ENCODE assay signal across 11 mouse cellular contexts in the genomic region with DNA sequence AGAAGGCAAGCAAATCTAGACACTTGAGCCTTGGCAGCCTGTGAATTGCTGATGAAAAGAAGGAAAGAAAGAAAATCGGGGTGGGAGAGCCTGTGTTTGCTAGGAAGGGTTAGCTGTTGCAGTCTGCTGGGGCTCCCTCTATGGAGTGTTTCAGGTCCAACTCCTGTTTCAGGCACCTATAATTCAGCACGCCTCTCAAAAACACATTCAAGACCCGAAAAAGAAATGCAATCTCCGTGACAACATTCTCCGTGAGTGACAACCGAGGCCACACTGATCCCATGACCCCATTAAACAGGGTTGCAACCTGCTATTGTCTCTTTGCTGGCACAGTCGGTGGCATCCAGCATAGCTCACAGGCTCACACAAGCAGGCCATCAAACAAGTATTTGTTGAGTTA. TPM values are rescaled to one million over a fixed set of nuclear protein-coding genes. Genes with fewer than 3 reads are reported as not detected.
A peak's percentile ranks its signal among the peaks of the same experiment; 100 is the strongest.
DNase-seq lines count a peak whose midpoint lies in the region; ATAC-seq lines count a peak whose summit lies in the region.
"Had no signal": no experiment of that assay in that cellular context is flagged by ENCODE, and none has a peak within 500 bp of the region (broad histone marks: within the 10 kb centered on the region; RNA-seq: fewer than 3 reads in every experiment).

No protein-coding gene starts in this region.

- H3K4me3 ChIP-seq in lung, embryonic 15.5 days, result no peak overlapping the region
- peak overlapping the region; percentile 85 for H3K4me3 ChIP-seq in forebrain, embryonic 13.5 days
- no peak overlapping the region for H3K4me3 ChIP-seq in midbrain, embryonic 11.5 days (ENCODE audit: low read depth, low read length)
- H3K4me3 ChIP-seq: intestine, embryonic 15.5 days had no signal

- H3K36me3 ChIP-seq in lung, embryonic 15.5 days, result no peaks in the 10 kb centered on the region
- H3K36me3 ChIP-seq in forebrain, embryonic 13.5 days (ENCODE audit: poor library complexity, severe bottlenecking), result no peaks in the 10 kb centered on the region
- no peaks in the 10 kb centered on the region for H3K36me3 ChIP-seq in midbrain, embryonic 11.5 days (ENCODE audit: control insufficient read depth, insufficient read depth, low read length)
- H3K36me3 ChIP-seq: intestine, embryonic 15.5 days had no signal

- no peak for ATAC-seq in lung, embryonic 15.5 days (ENCODE audit: borderline replicate concordance, extremely low read depth, low FRiP score, low TSS enrichment)
- no peak for ATAC-seq in forebrain, embryonic 13.5 days
- ATAC-seq in midbrain, embryonic 11.5 days (ENCODE audit: low FRiP score), result no peak
- no peak for ATAC-seq in inflammation-experienced regulatory T-cells, adult 6 months
- no peak for ATAC-seq in granulocyte monocyte progenitor cell, adult 5-6 weeks (replicated peaks; ENCODE audit: poor library complexity, severe bottlenecking)
- ATAC-seq: intestine, embryonic 15.5 days had no signal

- H3K27ac ChIP-seq in lung, embryonic 15.5 days, result no peak overlapping the region
- H3K27ac ChIP-seq in forebrain, embryonic 13.5 days, result peak overlapping the region; percentile 57
- no peak overlapping the region for H3K27ac ChIP-seq in midbrain, embryonic 11.5 days (ENCODE audit: low read depth, low read length)
- H3K27ac ChIP-seq: intestine, embryonic 15.5 days had no signal

- H3K9ac ChIP-seq in lung, embryonic 15.5 days, result no peak overlapping the region
- H3K9ac ChIP-seq in forebrain, embryonic 13.5 days, result no peak overlapping the region
- H3K9ac ChIP-seq in midbrain, embryonic 11.5 days (ENCODE audit: low read length), result 0 out of 2 replicates have a peak overlapping the region, but pooled peaks have one; percentile 9
- H3K9ac ChIP-seq: intestine, embryonic 15.5 days had no signal

- DNase-seq in lung, postnatal 36 days, result no peak
- DNase-seq in midbrain, embryonic 11.5 days (ENCODE audit: low spot score, missing footprints), result peak; percentile 91
- DNase-seq in urinary bladder, postnatal 4 days (ENCODE audit: low spot score in 2 of 2), result no peak
- DNase-seq: cerebellum, adult 11 months; layer of hippocampus, postnatal 36 days; thymus, adult 2 months had no signal

- no peaks in the 10 kb centered on the region for H3K9me3 ChIP-seq in lung, embryonic 15.5 days
- H3K9me3 ChIP-seq in forebrain, embryonic 13.5 days (replicated peaks), result no peaks in the 10 kb centered on the region
- H3K9me3 ChIP-seq in midbrain, embryonic 11.5 days (ENCODE audit: control insufficient read depth, low read length), result no peaks in the 10 kb centered on the region
- H3K9me3 ChIP-seq: intestine, embryonic 15.5 days had no signal

- H3K4me2 ChIP-seq in lung, embryonic 15.5 days, result peak overlapping the region; percentile 84; the same call in 1 of the 2 replicates
- H3K4me2 ChIP-seq in forebrain, embryonic 13.5 days, result peak overlapping the region; percentile 87
- H3K4me2 ChIP-seq in midbrain, embryonic 11.5 days, result peak overlapping the region; percentile 86
- H3K4me2 ChIP-seq: intestine, embryonic 15.5 days had no signal

- H3K27me3 ChIP-seq in lung, embryonic 15.5 days, result peaks cover 13% of the 10 kb centered on the region; the same call in 1 of the 2 replicates
- no peaks in the 10 kb centered on the region for H3K27me3 ChIP-seq in forebrain, embryonic 13.5 days
- H3K27me3 ChIP-seq in midbrain, embryonic 11.5 days (ENCODE audit: control insufficient read depth, insufficient read depth, low read length), result peaks cover 2% of the 10 kb centered on the region; the same call in 1 of the 2 replicates

- peaks cover 35% of the 10 kb centered on the region for H3K4me1 ChIP-seq in lung, embryonic 15.5 days
- peaks cover 53% of the 10 kb centered on the region for H3K4me1 ChIP-seq in forebrain, embryonic 13.5 days
- H3K4me1 ChIP-seq in midbrain, embryonic 11.5 days (ENCODE audit: control insufficient read depth, insufficient read depth, low read length), result peaks cover 35% of the 10 kb centered on the region

- 27% methylated on average over 7 of the region's 7 CpGs for WGBS in lung, embryonic 15.5 days
- WGBS in forebrain, embryonic 13.5 days, result 1% methylated on average over 7 of the region's 7 CpGs
- WGBS in midbrain, embryonic 11.5 days, result 6% methylated on average over 7 of the region's 7 CpGs

RNA-seq across cellular contexts. Expression of a gene that starts 3.8 kb away (rescaled TPM):
- 7.1 and 8.0 TPM in 2 replicates for polyA plus RNA-seq in lung, embryonic 15.5 days (2015; fragmentation: Nextera tagmentation; extraction: Ambion mirVana)
- 7.2 and 8.3 TPM in 2 replicates for polyA plus RNA-seq in forebrain, embryonic 13.5 days (2015; fragmentation: Nextera tagmentation; extraction: Ambion mirVana)
- 5.3 and 6.3 TPM in 2 replicates for polyA plus RNA-seq in midbrain, embryonic 11.5 days (2014; fragmentation: Nextera tagmentation; extraction: Ambion mirVana)
- polyA plus RNA-seq in inflammation-experienced regulatory T-cells, adult 6 months (2017; shearing (Covaris generic)), result 10 to 100 TPM; 21.8 to 22.9 (median 22.5) TPM
- 13.4 and 16.7 TPM in 2 replicates for total RNA-seq in granulocyte monocyte progenitor cell, adult 5-6 weeks (2014; fragmentation: Nextera tagmentation)
- total RNA-seq in granulocyte monocyte progenitor cell, adult 5-6 weeks (2017), result 9.9 and 14.1 TPM in 2 replicates
